In the genomic region with DNA sequence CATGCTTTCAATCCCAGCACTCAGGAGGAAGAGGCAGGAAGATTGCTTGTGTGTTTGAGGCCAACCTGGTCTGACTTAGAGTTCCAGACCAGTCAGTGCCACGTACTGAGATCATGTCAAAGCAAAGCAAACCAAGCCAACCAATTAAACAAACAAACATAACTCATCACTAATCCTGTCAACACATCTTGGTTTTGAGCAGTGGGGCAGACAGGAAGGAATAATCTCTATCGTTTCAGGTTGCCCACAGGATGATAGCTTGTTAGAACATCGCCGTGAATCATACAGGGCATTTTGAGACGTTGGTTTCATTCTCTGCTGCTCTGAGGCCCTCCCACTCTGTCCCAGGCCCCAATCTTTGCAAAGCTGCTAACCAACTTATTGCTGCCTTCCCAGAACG, we compare ENCODE assay signal across 31 mouse cellular contexts. TPM values are rescaled to one million over a fixed set of nuclear protein-coding genes. Genes with fewer than 3 reads are reported as not detected.
DNase-seq lines count a peak whose midpoint lies in the region; ATAC-seq and TF ChIP-seq lines count a peak whose summit lies in the region.
"Had no signal": no experiment of that assay in that cellular context is flagged by ENCODE, and none has a peak within 500 bp of the region (broad histone marks: within the 10 kb centered on the region; RNA-seq: fewer than 3 reads in every experiment).

No protein-coding gene starts in this region.

- TF ChIP-seq CTCF in layer of hippocampus, adult 2 months (conservative IDR thresholded peaks at IDR 0.05): no peak

- ATAC-seq in intestine, embryonic 16.5 days: no peak
- no peak for ATAC-seq in intestine, embryonic 15.5 days
- peak; percentile 64 for ATAC-seq in inflammation-experienced regulatory T-cells, adult 6 months
- ATAC-seq in hindbrain, embryonic 16.5 days: no peak
- ATAC-seq: forebrain, embryonic 16.5 days; midbrain, embryonic 16.5 days had no signal

- peaks cover 12% of the 10 kb centered on the region; the same call in 1 of the 2 replicates for H3K4me1 ChIP-seq in intestine, embryonic 16.5 days (ENCODE audit: control insufficient read depth, insufficient read depth, low read length)
- H3K4me1 ChIP-seq in intestine, embryonic 15.5 days (replicated peaks): peaks cover 5% of the 10 kb centered on the region
- H3K4me1 ChIP-seq in hindbrain, embryonic 16.5 days (ENCODE audit: control insufficient read depth, insufficient read depth, low read depth, low read length): no peaks in the 10 kb centered on the region
- H3K4me1 ChIP-seq: limb, embryonic 13.5 days had no signal

- no peaks in the 10 kb centered on the region for H3K9me3 ChIP-seq in intestine, embryonic 16.5 days (ENCODE audit: control insufficient read depth, low read length)
- H3K9me3 ChIP-seq in intestine, embryonic 15.5 days: no peaks in the 10 kb centered on the region
- H3K9me3 ChIP-seq in hindbrain, embryonic 16.5 days (ENCODE audit: control insufficient read depth, low read length): no peaks in the 10 kb centered on the region
- H3K9me3 ChIP-seq: heart, embryonic 12.5 days; hindbrain, embryonic 13.5 days; limb, embryonic 13.5 days; liver, embryonic 15.5 days; midbrain, embryonic 10.5 days; neural tube, embryonic 12.5 days had no signal

- peaks cover 5% of the 10 kb centered on the region; the same call in 1 of the 2 replicates for H3K27me3 ChIP-seq in intestine, embryonic 16.5 days (replicated peaks; ENCODE audit: control insufficient read depth, insufficient read depth, low read length)
- no peaks in the 10 kb centered on the region for H3K27me3 ChIP-seq in intestine, embryonic 15.5 days (replicated peaks)
- H3K27me3 ChIP-seq in hindbrain, embryonic 16.5 days (replicated peaks; ENCODE audit: control insufficient read depth, insufficient read depth, low read length): no peaks in the 10 kb centered on the region
- H3K27me3 ChIP-seq: CH12.LX; hindbrain, embryonic 13.5 days; limb, embryonic 13.5 days; neural tube, embryonic 12.5 days had no signal

- WGBS in intestine, embryonic 16.5 days: 75% methylated on average over 6 of the region's 6 CpGs
- 75% methylated on average over 6 of the region's 6 CpGs for WGBS in intestine, embryonic 15.5 days
- WGBS in hindbrain, embryonic 16.5 days: 87% methylated on average over 6 of the region's 6 CpGs

- no peak overlapping the region for H3K4me2 ChIP-seq in intestine, embryonic 16.5 days (ENCODE audit: low read depth, low read length)
- H3K4me2 ChIP-seq in intestine, embryonic 15.5 days (replicated peaks): no peak overlapping the region
- H3K4me2 ChIP-seq in hindbrain, embryonic 16.5 days (ENCODE audit: low read length): no peak overlapping the region
- H3K4me2 ChIP-seq: heart, embryonic 12.5 days; hindbrain, embryonic 13.5 days; limb, embryonic 13.5 days; liver, embryonic 15.5 days; lung, embryonic 14.5 days; neural tube, embryonic 12.5 days had no signal

- no peak overlapping the region for H3K4me3 ChIP-seq in intestine, embryonic 16.5 days (ENCODE audit: low read length)
- no peak overlapping the region for H3K4me3 ChIP-seq in intestine, embryonic 15.5 days (replicated peaks)
- H3K4me3 ChIP-seq in hindbrain, embryonic 16.5 days (ENCODE audit: low read length): no peak overlapping the region
- H3K4me3 ChIP-seq in layer of hippocampus, adult 2 months: no peak overlapping the region
- H3K4me3 ChIP-seq: erythroblast, embryonic 14.5 days; gastrocnemius, adult 2 months; heart, embryonic 12.5 days; hindbrain, embryonic 13.5 days; limb, embryonic 13.5 days; liver, embryonic 15.5 days; midbrain, embryonic 10.5 days; neural tube, embryonic 12.5 days had no signal

- 0 out of 2 replicates have a peak overlapping the region, but pooled peaks have one; percentile 29 for H3K9ac ChIP-seq in intestine, embryonic 16.5 days (ENCODE audit: low read depth, low read length)
- H3K9ac ChIP-seq in intestine, embryonic 15.5 days: no peak overlapping the region
- H3K9ac ChIP-seq in hindbrain, embryonic 16.5 days (ENCODE audit: low read depth, low read length): no peak overlapping the region
- H3K9ac ChIP-seq: heart, embryonic 12.5 days; hindbrain, embryonic 13.5 days; limb, embryonic 13.5 days; liver, embryonic 15.5 days; lung, embryonic 14.5 days; neural tube, embryonic 12.5 days had no signal

- H3K36me3 ChIP-seq in intestine, embryonic 16.5 days (ENCODE audit: control insufficient read depth, insufficient read depth, low read length): no peaks in the 10 kb centered on the region
- no peaks in the 10 kb centered on the region for H3K36me3 ChIP-seq in intestine, embryonic 15.5 days
- H3K36me3 ChIP-seq in hindbrain, embryonic 16.5 days (ENCODE audit: control insufficient read depth, insufficient read depth, low read length): no peaks in the 10 kb centered on the region
- H3K36me3 ChIP-seq: heart, embryonic 12.5 days; hindbrain, embryonic 13.5 days; limb, embryonic 13.5 days; liver, embryonic 15.5 days; midbrain, embryonic 10.5 days; neural tube, embryonic 12.5 days had no signal

- peak; percentile 14 for DNase-seq in CD4-positive helper T cell, adult 2 months (ENCODE audit: low read depth, low spot score)
- peak; percentile 25 for DNase-seq in NIH3T3 (ENCODE audit: low read depth)
- DNase-seq in right cerebral cortex, postnatal 25 days: no peak
- no peak for DNase-seq in layer of hippocampus, adult 2 months (ENCODE audit: low spot score in 2 of 2)
- DNase-seq: adrenal gland, postnatal 25 days; cerebellum, adult 9-11 months; gastrocnemius, adult 2 months; gastrocnemius, postnatal 36 days; heart, adult 18-20 months; heart, postnatal 4 days; kidney, adult 9 months; kidney, postnatal 10 days; layer of hippocampus, adult 9-11 months; lung, embryonic 14.5 days; lung, postnatal 14 days; right cerebral cortex, adult 18-20 months; right cerebral cortex, postnatal 4 days had no signal

- H3K27ac ChIP-seq in intestine, embryonic 16.5 days (ENCODE audit: low read length): no peak overlapping the region
- no peak overlapping the region for H3K27ac ChIP-seq in intestine, embryonic 15.5 days
- H3K27ac ChIP-seq in hindbrain, embryonic 16.5 days (ENCODE audit: low read depth, low read length): no peak overlapping the region
- no peak overlapping the region for H3K27ac ChIP-seq in layer of hippocampus, adult 2 months
- H3K27ac ChIP-seq: gastrocnemius, adult 2 months; hindbrain, embryonic 13.5 days; limb, embryonic 13.5 days; liver, embryonic 15.5 days; midbrain, embryonic 10.5 days; neural tube, embryonic 12.5 days had no signal

RNA-seq across cellular contexts. Expression of a gene that starts 22.8 kb away (rescaled TPM):
- polyA plus RNA-seq in intestine, embryonic 16.5 days (2015; fragmentation: Nextera tagmentation; extraction: Ambion mirVana): 2.5 and 3.3 TPM in 2 replicates
- 1.5 and 2.6 TPM in 2 replicates for polyA plus RNA-seq in intestine, embryonic 15.5 days (2015; fragmentation: Nextera tagmentation; extraction: Ambion mirVana)
- 1 to 10 TPM in 2 of 3 experiments, under 1 TPM in 1; 0.70 to 4.0 (median 1.9) TPM for polyA plus RNA-seq in inflammation-experienced regulatory T-cells, adult 6 months (2017; shearing (Covaris generic))
- 0.91 and 1.3 TPM in 2 replicates for polyA plus RNA-seq in hindbrain, embryonic 16.5 days (2015; fragmentation: Nextera tagmentation; extraction: Ambion mirVana)
- 1 to 10 TPM; 1.2 to 2.2 TPM for total RNA-seq in layer of hippocampus, adult 2 months (2021)

RNA-seq across cellular contexts. Expression of a gene that starts 42.2 kb away (rescaled TPM):
- polyA plus RNA-seq in intestine, embryonic 16.5 days (2015; fragmentation: Nextera tagmentation; extraction: Ambion mirVana): 11.8 and 11.9 TPM in 2 replicates
- polyA plus RNA-seq in intestine, embryonic 15.5 days (2015; fragmentation: Nextera tagmentation; extraction: Ambion mirVana): 22.0 and 23.0 TPM in 2 replicates
- 10 to 100 TPM; 10.9 to 18.7 (median 17.1) TPM for polyA plus RNA-seq in inflammation-experienced regulatory T-cells, adult 6 months (2017; shearing (Covaris generic))
- 9.2 and 9.4 TPM in 2 replicates for polyA plus RNA-seq in hindbrain, embryonic 16.5 days (2015; fragmentation: Nextera tagmentation; extraction: Ambion mirVana)
- 100 to 1,000 TPM; 113 to 119 TPM for total RNA-seq in layer of hippocampus, adult 2 months (2021)

RNA-seq across cellular contexts. Expression of a gene that starts 48.2 kb away (rescaled TPM):
- polyA plus RNA-seq in intestine, embryonic 16.5 days (2015; fragmentation: Nextera tagmentation; extraction: Ambion mirVana): 65.5 and 74.6 TPM in 2 replicates
- polyA plus RNA-seq in intestine, embryonic 15.5 days (2015; fragmentation: Nextera tagmentation; extraction: Ambion mirVana): 85.9 and 103 TPM in 2 replicates
- 100 to 1,000 TPM; 117 to 168 (median 166) TPM for polyA plus RNA-seq in inflammation-experienced regulatory T-cells, adult 6 months (2017; shearing (Covaris generic))
- polyA plus RNA-seq in hindbrain, embryonic 16.5 days (2015; fragmentation: Nextera tagmentation; extraction: Ambion mirVana): 110 and 113 TPM in 2 replicates
- total RNA-seq in layer of hippocampus, adult 2 months (2021): 100 to 1,000 TPM; 115 to 132 TPM

Comparison
In these comparisons a context has a peak if more than half of its experiments do, and no peak if none do; other contexts are left out.
1. DNase-seq: peak in CD4-positive helper T cell, adult 2 months (single experiment) and NIH3T3 (single experiment); none in right cerebral cortex, postnatal 25 days (single experiment) and layer of hippocampus, adult 2 months (0 of 2).